Mouse (Mus musculus) CD4-positive helper T cell, adult 2 months (primary cell): Measurements from ENCODE around the gene Prokr2.
"Not testable (repeated sequence)": the region's sequence is repeated elsewhere in the genome, so short reads cannot be mapped to it uniquely, and the experiment has no call there.

Source experiments
- DNase-seq: peaks from one replicate; pipeline ENCODE4 v3.0.0-alpha.2; 2012; ENCODE audit warnings: low read depth, missing footprints, low spot score

The Prokr2 gene

GRCm38 (mm10) chr2:132340350-132340749 is 44.9 kb downstream of the Prokr2 start:
- no peak for DNase-seq

- no peak for DNase-seq
Observed at GRCm38 (mm10) chr2:132337202-132337601, 48.0 kb downstream of the Prokr2 start.

- no peak for DNase-seq
Observed at GRCm38 (mm10) chr2:132323541-132323940, 61.7 kb downstream of the Prokr2 start.

- DNase-seq, result no peak
Observed at GRCm38 (mm10) chr2:132320516-132320915, 64.7 kb downstream of the Prokr2 start.

GRCm38 (mm10) chr2:132317178-132317577 is 68.1 kb downstream of the Prokr2 start:
- no peak for DNase-seq

- DNase-seq, result peak; percentile 62
Observed at GRCm38 (mm10) chr2:132316041-132316808, 69.0 kb downstream of the Prokr2 start.

- not testable (repeated sequence) for DNase-seq
Observed at GRCm38 (mm10) chr2:132314057-132314456, 71.2 kb downstream of the Prokr2 start.

- DNase-seq, result no peak
Observed at GRCm38 (mm10) chr2:132313568-132313967, 71.7 kb downstream of the Prokr2 start.

- DNase-seq, result no peak
Observed at GRCm38 (mm10) chr2:132312616-132313015, 72.6 kb downstream of the Prokr2 start.

GRCm38 (mm10) chr2:132309398-132309930 is 75.8 kb downstream of the Prokr2 start:
- DNase-seq, result no peak

GRCm38 (mm10) chr2:132308829-132309228 is 76.4 kb downstream of the Prokr2 start:
- DNase-seq, result no peak

- DNase-seq, result no peak
Observed at GRCm38 (mm10) chr2:132307213-132307843, 77.9 kb downstream of the Prokr2 start.

- peak; percentile 26 for DNase-seq
Observed at GRCm38 (mm10) chr2:132305988-132306387, 79.3 kb downstream of the Prokr2 start.

GRCm38 (mm10) chr2:132305165-132305564 is 80.1 kb downstream of the Prokr2 start:
- no peak for DNase-seq

- no peak for DNase-seq
Observed at GRCm38 (mm10) chr2:132301436-132301835, 83.8 kb downstream of the Prokr2 start.

GRCm38 (mm10) chr2:132298250-132298649 is 87.0 kb downstream of the Prokr2 start:
- no peak for DNase-seq

GRCm38 (mm10) chr2:132293694-132294450 is 91.4 kb downstream of the Prokr2 start:
- DNase-seq, result no peak

GRCm38 (mm10) chr2:132292083-132292482 is 93.2 kb downstream of the Prokr2 start:
- peak; percentile 28 for DNase-seq

- DNase-seq, result no peak
Observed at GRCm38 (mm10) chr2:132291265-132291664, 94.0 kb downstream of the Prokr2 start.

GRCm38 (mm10) chr2:132290808-132291207 is 94.4 kb downstream of the Prokr2 start:
- DNase-seq, result no peak

GRCm38 (mm10) chr2:132289213-132289612 is 96.0 kb downstream of the Prokr2 start:
- not testable (repeated sequence) for DNase-seq
